Mouse (Mus musculus) CH12.LX (cell line): ENCODE results near the gene Psma3.

Source experiments
- CTCF ChIP-seq, 2 experiments: IDR thresholded peaks in 1 of 2; conservative IDR thresholded peaks in 1 of 2; 2 replicates each; pipeline ENCODE4 v1.5.1; 2011 to 2012; ENCODE audit warnings: low read depth in 2 of 2, low read length in 2 of 2, improper control_type of control experiment in 1 of 2, inconsistent platforms in 1 of 2, mild to moderate bottlenecking in 1 of 2, moderate library complexity in 1 of 2
- EP300 ChIP-seq: IDR thresholded peaks from 2 replicates; pipeline ENCODE4 v1.6.1; 2011; ENCODE audit warnings: low read length, improper control_type of control experiment
- JUND ChIP-seq: conservative IDR thresholded peaks from 2 replicates; pipeline ENCODE4 v1.6.1; 2011; ENCODE audit warnings: low read depth, low read length, improper control_type of control experiment
- MAX ChIP-seq: IDR thresholded peaks from 2 replicates; pipeline ENCODE4 v1.6.1; 2011; ENCODE audit warnings: low read length, improper control_type of control experiment
- MYC ChIP-seq: IDR thresholded peaks from 2 replicates; pipeline ENCODE4 v1.6.1; 2011; ENCODE audit warnings: low read depth, mild to moderate bottlenecking, improper control_type of control experiment, low read length
- NRF1 ChIP-seq: IDR thresholded peaks from 2 replicates; pipeline ENCODE4 v1.6.1; 2014; ENCODE audit warnings: low read depth, mild to moderate bottlenecking, inconsistent platforms, low read length, improper control_type of control experiment, moderate library complexity
- RCOR1 ChIP-seq: conservative IDR thresholded peaks from 2 replicates; pipeline ENCODE4 v1.6.1; 2012; ENCODE audit warnings: low read depth, mild to moderate bottlenecking, inconsistent platforms, low read length, improper control_type of control experiment
- ZNF384 ChIP-seq: IDR thresholded peaks from 2 replicates; pipeline ENCODE4 v1.6.1; 2012; ENCODE audit warnings: low read depth, low read length, improper control_type of control experiment, inconsistent platforms

- TF ChIP-seq MAX: no peak
- no peak for TF ChIP-seq RCOR1
- TF ChIP-seq CTCF (conservative IDR thresholded peaks at IDR 0.05 in 1 of 2, IDR thresholded peaks at IDR 0.05 in 1 of 2; ENCODE audit: low read depth in 2 of 2, low read length in 2 of 2): no peak
- no peak for TF ChIP-seq NRF1
- no peak for TF ChIP-seq JUND
- peak; percentile 44 for TF ChIP-seq MYC
- no peak for TF ChIP-seq EP300
- no peak for TF ChIP-seq ZNF384
These were observed 56.3 kb downstream of the Psma3 start for GRCm38 (mm10) chr12:71030722-71031121.
